Mouse (Mus musculus) right cerebral cortex, postnatal 14 days (tissue): ENCODE results near the gene Fam19a1.
A peak's percentile ranks its signal among the peaks of the same experiment; 100 is the strongest.

Source experiments
- DNase-seq: peaks from one replicate; pipeline ENCODE4 v3.0.0; 2022

The Fam19a1 gene

DNA sequence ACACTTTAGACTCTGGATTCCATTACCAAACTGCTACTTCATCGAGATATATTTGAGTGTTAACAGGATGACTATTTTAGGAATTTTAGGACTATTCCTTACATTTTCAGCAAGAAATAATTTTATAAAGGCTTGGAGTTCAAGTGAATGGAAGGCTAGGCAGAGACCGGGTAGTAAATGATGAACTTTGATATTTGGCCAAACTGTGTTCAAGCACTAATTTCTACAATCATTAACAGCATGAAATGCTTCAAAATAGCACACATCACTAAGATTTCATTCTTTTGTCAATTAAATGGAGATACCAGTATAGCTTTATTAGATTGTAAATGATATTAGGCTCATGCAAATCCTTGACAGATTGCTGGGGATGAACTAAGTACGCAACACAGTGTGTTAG is 329.0 kb downstream of the Fam19a1 start:
- no peak for DNase-seq

DNA sequence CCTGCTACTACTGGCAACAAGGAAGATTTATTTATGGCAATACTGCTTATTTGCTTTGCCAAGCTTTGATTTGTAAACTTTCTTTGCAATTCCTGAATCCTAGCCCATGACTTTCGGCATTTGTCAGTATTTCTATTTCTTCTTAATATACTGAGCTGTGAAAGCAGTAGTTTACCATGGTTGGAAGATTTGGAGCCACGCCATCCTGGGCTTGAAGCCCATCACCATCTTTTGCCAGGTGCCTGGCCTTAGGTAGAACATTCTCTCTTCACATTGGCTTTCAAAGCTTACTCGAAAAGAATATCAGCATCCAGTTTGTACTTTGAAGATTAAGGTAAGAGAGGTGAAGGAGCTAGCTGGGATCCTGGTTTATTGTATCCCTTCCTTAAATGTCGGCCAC is 334.5 kb downstream of the Fam19a1 start:
- DNase-seq = no peak

DNA sequence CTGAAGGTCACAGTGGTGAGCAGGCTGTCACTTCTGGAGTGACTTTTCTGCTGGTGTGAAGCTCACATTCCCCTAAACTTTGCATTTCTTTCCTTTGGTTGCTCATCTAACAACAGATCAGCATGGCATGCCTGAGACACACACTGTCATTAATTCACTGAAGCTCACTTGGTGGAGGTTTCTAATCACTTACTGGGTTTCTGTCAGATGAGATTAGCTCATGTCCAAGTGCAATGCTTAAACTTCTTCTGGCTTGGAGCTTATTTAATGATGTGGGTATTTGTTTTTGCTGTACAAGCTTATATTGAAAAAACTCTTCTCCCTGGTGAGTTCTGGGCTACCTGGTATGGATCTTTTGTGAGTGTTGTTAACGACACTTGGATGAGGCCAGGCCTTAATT is 343.3 kb downstream of the Fam19a1 start:
- no peak for DNase-seq

DNA sequence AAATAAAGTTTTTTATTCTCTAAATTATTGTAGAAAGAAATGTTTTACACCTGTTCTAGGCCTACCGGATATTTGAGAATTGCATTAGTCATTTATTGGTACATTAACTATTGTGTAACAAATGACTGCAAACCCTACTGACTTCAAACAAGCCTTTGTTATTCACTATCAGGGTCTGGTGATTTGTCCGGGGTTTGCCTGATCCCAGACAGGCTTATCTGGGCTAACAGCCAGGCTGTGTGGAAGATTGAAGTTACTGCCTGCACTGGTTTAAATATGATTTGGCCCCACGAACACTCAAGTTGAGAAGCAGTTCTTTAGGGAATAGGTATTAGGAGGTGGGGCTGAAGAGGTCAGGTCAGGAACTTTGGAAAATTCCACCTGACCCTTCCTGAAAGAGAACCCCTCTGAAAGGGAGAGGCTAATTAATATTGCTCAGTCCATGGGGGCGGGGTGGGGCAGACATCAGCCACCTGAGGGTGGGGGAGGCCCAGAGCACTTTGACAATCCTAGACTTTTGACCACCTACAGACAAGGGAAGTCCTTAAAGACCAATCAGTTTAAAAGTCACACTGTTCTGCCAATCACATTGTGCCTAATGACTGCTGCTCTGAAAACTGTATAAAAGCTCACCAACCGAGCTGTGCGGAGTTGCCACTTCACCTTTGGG is 344.8 kb downstream of the Fam19a1 start:
- no peak for DNase-seq

DNA sequence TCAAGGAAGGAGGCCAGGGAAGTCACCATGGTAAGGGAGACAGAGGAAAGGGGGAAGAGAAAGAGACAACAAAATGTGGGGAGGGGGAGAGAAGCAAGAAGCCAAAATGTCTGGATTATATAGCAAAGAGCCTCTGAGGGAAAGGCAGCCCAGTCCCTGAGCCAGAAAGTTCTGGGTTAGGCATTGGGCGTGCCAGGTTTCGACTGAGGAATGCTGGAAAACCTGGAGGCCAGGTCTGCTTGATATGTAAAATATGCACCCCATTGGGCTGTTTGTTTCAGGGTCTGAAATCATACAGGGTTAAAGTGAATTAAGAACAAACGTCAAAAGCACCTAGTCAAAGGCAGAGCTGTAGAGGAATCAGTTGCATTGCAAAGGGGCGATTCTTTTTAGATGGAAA is 346.1 kb downstream of the Fam19a1 start:
- no peak for DNase-seq

DNA sequence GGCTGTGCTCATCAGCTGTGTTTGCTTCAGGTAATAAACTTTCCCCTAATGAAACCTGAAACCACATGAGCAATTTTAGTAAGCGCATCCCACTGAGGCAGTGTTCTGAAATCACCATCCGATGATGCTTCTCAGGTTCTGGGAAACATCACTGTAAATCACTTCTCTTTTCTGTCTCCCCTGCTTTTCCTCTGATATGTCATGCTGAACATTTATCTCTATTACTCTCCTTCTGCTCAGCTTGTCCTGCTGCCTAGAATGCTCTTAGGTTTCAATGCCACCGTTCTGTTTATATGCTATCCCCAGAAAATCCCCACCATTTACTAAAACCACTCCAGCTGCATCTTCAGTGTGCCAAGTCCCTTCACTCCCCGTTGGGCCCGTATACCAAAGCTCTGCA is 386.5 kb downstream of the Fam19a1 start:
- no peak for DNase-seq

DNA sequence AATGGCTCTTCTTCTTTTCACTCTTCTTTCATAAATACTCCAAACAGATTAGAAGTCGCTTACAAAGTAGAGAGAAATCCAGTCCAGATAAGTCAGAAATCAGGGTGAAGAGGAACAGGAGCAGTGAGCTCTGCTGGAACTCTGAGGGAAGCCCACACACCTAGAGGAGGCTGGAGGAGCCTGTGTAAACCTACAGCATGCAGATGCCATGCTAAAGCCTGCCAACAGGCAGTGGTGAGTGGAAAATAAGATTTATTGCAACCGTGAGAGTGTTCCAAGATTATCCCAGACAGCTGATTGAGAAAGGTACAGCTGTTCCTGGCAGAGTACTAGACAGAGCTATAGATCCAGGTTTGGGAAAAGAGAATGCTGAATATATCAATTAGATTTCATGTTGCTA is 428.6 kb downstream of the Fam19a1 start:
- no peak for DNase-seq

DNA sequence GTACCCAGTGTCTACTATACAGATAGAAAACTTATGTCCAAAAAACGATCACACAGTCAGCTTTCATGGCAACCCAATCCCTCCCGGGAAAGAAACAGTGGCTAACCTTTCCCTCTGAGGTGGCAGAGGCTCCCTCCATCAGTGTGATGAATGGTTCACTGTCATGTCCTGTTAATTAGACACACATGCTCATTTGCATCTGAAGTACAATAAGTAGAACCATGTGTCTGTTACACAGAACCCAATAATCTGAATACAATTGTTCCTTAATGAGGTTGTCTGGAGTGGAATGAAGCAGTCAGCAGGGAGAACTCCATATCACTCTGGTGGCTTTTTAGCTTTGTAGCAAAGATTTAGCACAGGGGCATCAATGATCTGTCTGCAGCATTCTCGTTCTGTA is 431.9 kb downstream of the Fam19a1 start:
- DNase-seq = no peak

DNA sequence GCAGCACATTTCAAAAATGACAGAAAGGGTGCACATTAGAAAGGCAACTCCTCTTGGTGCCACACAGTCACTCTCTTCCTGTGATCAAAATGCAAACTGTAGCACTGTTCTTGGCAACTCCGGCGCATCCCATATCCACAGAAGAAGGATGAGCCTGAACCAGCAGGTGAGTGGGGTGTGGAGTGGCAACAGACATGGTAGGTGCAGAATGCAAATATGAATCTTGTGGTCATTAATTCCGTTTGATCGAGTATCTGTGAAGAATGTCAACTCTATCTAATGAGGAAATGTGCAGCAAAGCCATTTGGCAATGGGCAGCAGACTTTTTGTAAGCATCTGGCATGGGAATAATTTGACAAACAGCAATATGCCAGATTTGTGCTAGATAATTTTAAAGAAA is 437.5 kb downstream of the Fam19a1 start:
- no peak for DNase-seq

DNA sequence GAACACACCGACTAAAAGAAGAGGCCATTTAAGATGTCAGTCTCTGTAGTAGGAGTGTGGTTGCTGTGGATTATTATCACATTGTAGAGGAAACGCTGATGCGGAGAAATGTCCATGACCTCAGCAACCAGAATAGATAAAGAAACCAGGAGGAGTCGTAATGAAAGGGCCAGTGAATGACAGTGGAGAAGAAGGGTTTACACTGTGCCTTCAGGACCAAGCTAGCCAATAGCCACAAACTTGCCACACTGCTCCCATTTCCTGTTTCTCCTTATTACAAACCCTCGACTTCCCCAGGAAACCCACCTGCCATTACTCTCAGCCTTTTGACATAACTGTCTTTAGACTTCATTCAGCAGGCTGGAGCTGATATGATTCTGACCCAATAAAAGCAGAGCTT is 465.7 kb downstream of the Fam19a1 start:
- DNase-seq = no peak

DNA sequence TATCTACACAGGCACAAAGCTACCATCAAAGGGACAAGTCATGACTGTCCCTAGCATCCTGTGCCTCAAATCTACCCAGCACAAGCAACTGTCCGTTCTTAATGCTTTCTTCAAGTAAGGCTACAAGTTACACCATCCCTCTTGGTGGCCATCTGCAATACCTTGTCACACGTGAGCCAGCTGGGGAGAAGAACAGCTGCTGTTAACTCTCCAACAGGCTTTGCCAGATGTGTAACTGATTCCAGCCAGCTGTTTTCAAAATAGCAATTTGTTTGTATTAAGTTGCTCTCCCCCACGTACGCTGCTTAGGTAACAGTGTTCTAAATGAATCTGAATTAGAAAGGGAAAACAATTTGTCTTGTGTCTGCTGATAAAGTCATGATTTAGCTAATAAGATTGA is 467.8 kb downstream of the Fam19a1 start:
- no peak for DNase-seq

DNA sequence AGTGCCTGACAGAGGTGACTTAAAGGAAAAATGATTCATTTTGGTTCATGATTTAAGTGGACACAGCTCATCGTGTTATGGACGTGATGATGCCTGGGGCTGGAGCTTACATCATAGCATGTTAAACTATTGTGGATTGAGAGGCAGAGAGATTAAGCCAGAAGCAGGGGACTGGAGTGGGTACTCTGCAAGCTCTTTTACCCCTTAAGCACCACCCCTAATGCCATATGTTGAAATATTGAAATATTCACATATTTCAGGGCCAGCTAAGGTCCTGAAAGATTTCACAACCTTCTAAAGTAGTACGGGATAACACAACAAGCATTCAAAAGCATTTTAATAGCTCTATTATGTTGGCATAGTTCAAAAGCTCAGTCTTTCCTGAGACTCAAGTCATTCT is 468.2 kb downstream of the Fam19a1 start:
- DNase-seq = no peak

DNA sequence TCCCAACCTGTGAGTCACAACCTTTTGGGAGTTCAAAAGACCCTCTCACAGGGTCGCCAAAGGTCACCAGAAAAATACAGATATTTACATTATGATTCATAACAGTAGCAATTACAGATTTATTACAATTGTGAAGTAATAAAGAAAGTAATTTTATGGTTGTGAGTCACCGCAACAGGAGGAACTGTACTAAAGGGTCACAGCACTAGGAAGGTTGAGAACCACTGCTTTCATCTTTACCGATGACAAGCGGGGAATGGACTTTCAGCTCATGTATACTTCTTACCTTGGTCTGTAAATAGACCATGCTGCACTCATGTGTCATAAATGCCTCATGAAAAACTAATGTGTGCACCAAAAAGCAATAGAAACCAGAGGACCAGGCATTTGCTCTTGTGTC is 474.5 kb downstream of the Fam19a1 start:
- DNase-seq = no peak

DNA sequence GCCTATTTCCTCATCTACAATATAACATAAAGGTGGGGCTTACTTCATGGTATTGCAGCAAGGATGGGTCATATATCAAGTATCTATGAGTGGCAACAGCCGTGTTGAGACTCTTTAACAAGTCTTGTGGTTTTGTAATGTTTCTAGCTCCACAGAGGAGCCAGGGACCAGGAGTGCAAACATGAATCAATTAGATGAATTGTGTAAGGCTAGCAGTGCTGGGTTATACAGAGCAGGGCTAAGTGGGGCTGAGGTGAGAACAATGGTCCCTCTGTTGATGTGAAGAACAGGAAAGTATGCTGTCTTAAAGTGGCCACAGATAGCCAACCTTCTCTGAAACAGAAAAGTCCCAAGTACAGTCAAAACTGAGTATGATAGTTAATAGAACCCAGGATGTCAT is 480.1 kb downstream of the Fam19a1 start:
- DNase-seq = no peak

DNA sequence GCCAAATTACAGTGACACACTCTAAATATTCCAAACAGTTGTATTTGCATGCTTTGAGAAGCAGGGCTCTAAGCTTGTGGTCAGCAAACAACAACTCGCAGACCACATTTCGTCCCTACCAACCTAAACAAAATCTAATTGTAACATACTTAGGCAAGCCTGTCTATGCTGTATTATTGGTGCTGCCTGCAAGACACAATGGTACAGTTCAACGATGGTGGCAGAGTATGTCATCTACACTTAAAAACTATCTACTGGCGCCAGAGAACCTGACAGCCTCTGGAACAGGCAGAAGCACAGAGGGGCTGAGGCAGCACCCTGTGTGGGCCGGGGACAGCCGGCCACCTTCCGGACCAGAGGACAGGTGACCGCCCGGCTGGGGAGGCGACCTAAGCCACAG is 482.2 kb downstream of the Fam19a1 start:
- DNase-seq = no peak

DNA sequence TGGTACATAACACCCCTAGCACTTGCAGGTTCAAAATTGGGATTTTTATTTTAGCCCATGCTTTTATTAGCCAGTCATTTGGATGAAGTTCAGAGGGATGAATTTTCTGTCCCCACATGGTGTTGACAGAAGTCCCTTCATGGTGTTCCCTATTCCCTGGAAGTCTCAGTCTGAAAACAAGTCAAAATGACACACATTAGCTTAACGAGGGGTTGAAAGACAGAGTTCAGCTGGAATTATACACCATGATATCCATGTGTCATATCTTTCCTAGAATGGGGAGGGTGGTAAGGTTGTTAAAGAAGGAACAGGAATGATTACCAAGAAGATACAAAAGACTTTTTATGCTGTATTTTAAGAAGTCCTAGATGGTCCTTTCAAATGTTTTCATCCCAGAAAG is 511.2 kb downstream of the Fam19a1 start:
- no peak for DNase-seq

DNA sequence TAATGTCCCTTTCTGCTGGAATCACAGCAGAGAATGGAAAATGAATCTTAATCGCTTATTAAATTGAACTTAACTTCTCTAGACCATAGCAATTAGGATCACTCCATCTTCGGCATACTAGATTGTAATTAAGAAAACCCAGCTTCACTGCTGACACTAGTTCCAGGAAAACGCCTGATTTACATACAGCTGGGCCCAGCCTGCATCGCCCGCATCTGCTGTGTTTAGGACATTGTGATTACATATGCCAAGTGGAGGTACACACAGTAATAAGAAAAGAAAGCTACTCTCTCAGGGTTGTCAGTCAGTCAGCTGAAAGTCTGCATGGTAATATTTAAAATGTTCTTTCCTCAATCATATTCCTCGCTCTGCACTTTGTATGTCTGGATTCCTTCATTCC is 518.6 kb downstream of the Fam19a1 start:
- peak; percentile 8 for DNase-seq

DNA sequence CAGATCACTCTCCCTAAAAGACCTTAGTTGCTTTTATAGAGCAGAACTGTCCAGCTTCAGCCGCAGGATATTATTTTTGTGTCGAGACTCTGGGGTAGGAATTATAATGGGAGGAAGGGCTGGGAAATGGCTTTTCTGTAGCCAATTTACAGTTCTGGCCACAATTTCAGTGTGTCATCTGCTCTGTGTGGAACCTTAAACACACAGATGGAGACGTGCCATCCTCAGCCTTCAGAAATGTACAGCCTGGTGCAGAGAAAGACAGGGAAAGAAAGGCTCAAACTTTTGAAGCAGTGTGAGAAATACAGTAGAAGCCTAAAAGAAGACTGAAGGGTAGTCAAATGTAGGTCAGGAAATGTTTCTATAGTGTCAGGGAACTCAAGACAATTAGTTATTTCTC is 519.3 kb downstream of the Fam19a1 start:
- no peak for DNase-seq

DNA sequence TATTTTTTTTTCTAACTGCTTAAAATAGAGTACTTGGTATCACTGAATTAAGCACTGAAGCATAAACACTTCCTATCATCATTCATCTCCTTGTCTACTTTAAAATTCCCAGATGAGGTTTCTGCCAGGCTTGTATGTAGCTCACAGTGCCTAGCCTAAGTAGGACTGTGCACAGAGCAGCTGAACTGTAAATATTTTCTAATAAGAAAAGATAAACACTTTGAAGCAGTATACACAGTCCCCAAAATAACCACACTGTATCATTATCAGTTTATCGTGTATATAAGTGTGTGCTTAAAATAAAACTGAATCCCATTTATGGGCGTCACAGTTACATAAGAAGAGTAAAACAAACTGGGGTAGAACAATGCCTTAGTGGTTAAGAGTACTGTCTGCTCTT is 522.7 kb downstream of the Fam19a1 start:
- DNase-seq = no peak

DNA sequence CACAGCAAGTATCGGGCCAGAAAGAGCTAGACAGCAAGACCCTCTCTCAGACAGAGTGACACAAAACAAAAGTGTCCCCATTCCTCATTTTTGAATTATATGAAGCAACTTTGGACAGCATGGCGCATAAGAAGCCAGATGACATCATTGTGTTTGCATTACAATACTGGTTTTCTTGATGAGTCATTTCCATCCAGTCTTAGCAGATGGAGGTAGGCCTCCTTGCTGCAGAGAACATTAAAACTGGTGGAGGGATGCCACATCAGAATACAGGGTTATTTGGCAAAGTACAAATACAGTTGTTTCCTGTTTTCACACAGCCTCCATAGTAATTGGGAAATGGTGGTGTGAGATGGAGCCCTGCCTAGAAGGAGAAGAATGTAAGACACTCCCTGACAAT is 535.8 kb downstream of the Fam19a1 start:
- no peak for DNase-seq

DNA sequence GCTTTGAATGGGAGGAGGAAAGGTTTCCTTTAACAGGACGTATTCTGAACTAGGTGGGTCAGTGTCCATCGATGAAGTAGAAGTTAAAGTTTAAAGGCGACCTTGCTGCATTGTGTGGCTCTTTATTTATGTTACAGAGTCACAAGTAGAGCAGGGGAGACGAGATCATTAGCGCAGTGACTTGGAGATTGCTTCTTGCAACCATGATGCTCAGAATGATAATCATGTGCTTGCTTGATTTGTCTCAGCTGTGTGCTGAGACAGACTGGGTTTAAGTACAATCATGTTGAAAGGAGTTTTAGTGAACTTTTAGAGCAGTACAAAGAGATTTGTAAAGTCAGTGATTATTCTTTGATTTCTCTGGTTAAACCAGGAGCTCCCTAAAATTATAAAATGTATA is 536.3 kb downstream of the Fam19a1 start:
- no peak for DNase-seq

DNA sequence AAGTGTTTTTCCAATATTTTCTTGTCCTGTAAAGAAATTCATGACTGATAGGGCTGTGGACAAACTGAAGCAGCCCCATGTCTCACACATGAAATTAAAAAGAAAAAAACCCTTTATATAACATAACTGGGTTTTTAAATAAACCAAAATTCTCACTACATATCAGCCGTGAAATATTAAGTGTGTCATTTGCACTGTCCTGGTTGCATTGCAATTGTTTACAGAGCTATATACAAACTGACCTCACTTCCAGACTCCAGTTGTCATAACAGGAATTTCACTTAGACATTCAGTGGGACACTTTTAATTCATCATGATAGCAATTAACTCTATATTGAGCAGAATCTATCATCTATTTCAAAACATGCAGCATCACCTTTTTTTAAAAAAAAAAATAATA is 553.4 kb downstream of the Fam19a1 start:
- no peak for DNase-seq

DNA sequence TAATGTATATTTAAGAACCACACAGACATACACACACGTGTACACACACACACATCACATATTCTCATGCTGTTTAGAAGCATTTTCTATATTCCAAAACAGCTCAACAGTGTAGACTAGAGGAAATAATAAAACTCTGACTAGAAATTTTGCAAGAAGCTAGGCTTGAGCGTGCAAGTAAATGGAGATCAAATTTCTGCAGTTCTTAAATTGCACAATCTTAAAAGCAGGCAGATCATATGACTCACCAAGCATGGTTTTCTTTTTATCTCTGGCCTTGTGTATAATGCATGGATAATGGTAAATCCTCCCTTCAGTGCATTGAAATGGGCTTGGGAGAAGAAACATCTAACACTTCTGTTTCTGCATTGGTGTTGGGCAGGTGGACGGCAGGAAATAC is 564.9 kb downstream of the Fam19a1 start:
- no peak for DNase-seq
